Mouse (Mus musculus): ENCODE measurements around the gene Ehhadh.

- TF ChIP-seq MAZ (IDR thresholded peaks at IDR 0.05; ENCODE audit: low read depth, low read length), result no peak
- no peak for TF ChIP-seq POLR2A (IDR thresholded peaks at IDR 0.05; ENCODE audit: control insufficient read depth in 1 of 2, insufficient read depth in 1 of 2, low read depth in 1 of 2, low read length in 2 of 2, poor library complexity in 1 of 2)
- no peak for TF ChIP-seq CTCF (IDR thresholded peaks at IDR 0.05 in 2 of 3, conservative IDR thresholded peaks at IDR 0.05 in 1 of 3; ENCODE audit: control insufficient read depth in 1 of 3, insufficient read depth in 1 of 3, low read depth in 2 of 3, low read length in 3 of 3, poor library complexity in 1 of 3, severe bottlenecking in 1 of 3)
- TF ChIP-seq ZMIZ1 (IDR thresholded peaks at IDR 0.05; ENCODE audit: low read depth, low read length), result no peak
- TF ChIP-seq USF1 (IDR thresholded peaks at IDR 0.05; ENCODE audit: low read depth, low read length), result no peak
- no peak for TF ChIP-seq GATA1 (IDR thresholded peaks at IDR 0.05; ENCODE audit: low read depth, low read length)
- no peak for TF ChIP-seq JUND (IDR thresholded peaks at IDR 0.05; ENCODE audit: low read depth, low read length)
- no peak for TF ChIP-seq EP300 (IDR thresholded peaks at IDR 0.05; ENCODE audit: low read depth in 1 of 2, low read length in 2 of 2)
- TF ChIP-seq TCF12 (IDR thresholded peaks at IDR 0.05; ENCODE audit: low read depth, low read length), result no peak
- TF ChIP-seq POLR2AphosphoS2 (IDR thresholded peaks at IDR 0.05; ENCODE audit: low read length), result no peak
These were observed 28.0 kb upstream of the Ehhadh start for GRCm38 (mm10) chr16:21815669-21816010.

Measured in MEL (cell line).